Mouse (Mus musculus): ENCODE data around the gene Rbpms2. TPM values are rescaled to one million over a fixed set of nuclear protein-coding genes. Genes with fewer than 3 reads are reported as not detected.
A peak's percentile ranks its signal among the peaks of the same experiment; 100 is the strongest.

Rbpms2 gene
- total RNA-seq, 1 experiment: 44.7 TPM

- H3K9me3 ChIP-seq (ENCODE audit: control insufficient read depth, insufficient read depth, low read depth, low read length): no peaks in the 10 kb centered on the region
- no peak overlapping the region for H3K4me3 ChIP-seq (ENCODE audit: insufficient read depth in 1 of 2, low read depth in 1 of 2, low read length in 2 of 2, poor library complexity in 1 of 2, severe bottlenecking in 1 of 2)
- TF ChIP-seq HCFC1 (IDR thresholded peaks at IDR 0.05; ENCODE audit: borderline replicate concordance, insufficient read depth, low read length): no peak
- no peak for TF ChIP-seq ZC3H11A (IDR thresholded peaks at IDR 0.05; ENCODE audit: borderline replicate concordance, low read depth, low read length)
- TF ChIP-seq ZNF384 (IDR thresholded peaks at IDR 0.05; ENCODE audit: low read depth, low read length): no peak
- no peak for TF ChIP-seq MAFK (IDR thresholded peaks at IDR 0.05; ENCODE audit: insufficient read depth, low read depth, low read length)
- no peak for TF ChIP-seq CHD2 (IDR thresholded peaks at IDR 0.05; ENCODE audit: low read depth, low read length)
- peaks cover 46% of the 10 kb centered on the region for H3K36me3 ChIP-seq (ENCODE audit: control insufficient read depth, insufficient read depth, low read length, poor library complexity, severe bottlenecking)
- in situ Hi-C loops (cut with MboI; ENCODE audit: low sequenced_read_pairs in 2 of 2, unreplicated experiment in 2 of 2): no loop called here
- no peak for DNase-seq (ENCODE audit: low read depth, low spot score)
- H3K27ac ChIP-seq (ENCODE audit: insufficient read depth, low read depth, low read length, poor library complexity, severe bottlenecking): no peak overlapping the region
- H3K9ac ChIP-seq (ENCODE audit: insufficient read depth, low read depth, low read length, poor library complexity, severe bottlenecking): no peak overlapping the region
- H3K4me1 ChIP-seq (ENCODE audit: control insufficient read depth in 2 of 2, insufficient read depth in 2 of 2, low read length in 2 of 2, poor library complexity in 1 of 2): peaks cover 0 to 4% of the 10 kb centered on the region in 2 experiments; a peak in 2 of 4 replicates
Measured at GRCm38 (mm10) chr9:65697992-65698391, 68.5 kb downstream of the Rbpms2 start.

GRCm38 (mm10) chr9:65700504-65700903 lies 71.1 kb downstream of the Rbpms2 start:
- no peak overlapping the region for H3K27ac ChIP-seq (ENCODE audit: insufficient read depth, low read depth, low read length, poor library complexity, severe bottlenecking)
- no peak overlapping the region for H3K9ac ChIP-seq (ENCODE audit: insufficient read depth, low read depth, low read length, poor library complexity, severe bottlenecking)
- H3K36me3 ChIP-seq (ENCODE audit: control insufficient read depth, insufficient read depth, low read length, poor library complexity, severe bottlenecking): peaks cover 40% of the 10 kb centered on the region
- H3K4me1 ChIP-seq (ENCODE audit: control insufficient read depth in 2 of 2, insufficient read depth in 2 of 2, low read length in 2 of 2, poor library complexity in 1 of 2): peaks cover 2 to 8% of the 10 kb centered on the region in 2 experiments; a peak in 3 of 4 replicates
- H3K4me3 ChIP-seq (ENCODE audit: insufficient read depth in 1 of 2, low read depth in 1 of 2, low read length in 2 of 2, poor library complexity in 1 of 2, severe bottlenecking in 1 of 2): no peak overlapping the region
- no peak for DNase-seq (ENCODE audit: low read depth, low spot score)
- no peaks in the 10 kb centered on the region for H3K9me3 ChIP-seq (ENCODE audit: control insufficient read depth, insufficient read depth, low read depth, low read length)
- TF ChIP-seq ZNF384 (IDR thresholded peaks at IDR 0.05; ENCODE audit: low read depth, low read length): no peak
- no peak for TF ChIP-seq ZC3H11A (IDR thresholded peaks at IDR 0.05; ENCODE audit: borderline replicate concordance, low read depth, low read length)
- TF ChIP-seq CHD2 (IDR thresholded peaks at IDR 0.05; ENCODE audit: low read depth, low read length): no peak
- no peak for TF ChIP-seq HCFC1 (IDR thresholded peaks at IDR 0.05; ENCODE audit: borderline replicate concordance, insufficient read depth, low read length)
- no peak for TF ChIP-seq MAFK (IDR thresholded peaks at IDR 0.05; ENCODE audit: insufficient read depth, low read depth, low read length)
- in situ Hi-C loops (cut with MboI; ENCODE audit: low sequenced_read_pairs in 2 of 2, unreplicated experiment in 2 of 2): no loop called here

- TF ChIP-seq ZC3H11A (IDR thresholded peaks at IDR 0.05; ENCODE audit: borderline replicate concordance, low read depth, low read length) (no peak), ZNF384 (IDR thresholded peaks at IDR 0.05; ENCODE audit: low read depth, low read length) (no peak), HCFC1 (IDR thresholded peaks at IDR 0.05; ENCODE audit: borderline replicate concordance, insufficient read depth, low read length) (no peak), CHD2 (IDR thresholded peaks at IDR 0.05; ENCODE audit: low read depth, low read length) (no peak), MAFK (IDR thresholded peaks at IDR 0.05; ENCODE audit: insufficient read depth, low read depth, low read length) (0 out of 2 replicates have a peak, but pooled peaks have one; percentile 22)
- peaks cover 2 to 8% of the 10 kb centered on the region in 2 experiments; a peak in 3 of 4 replicates for H3K4me1 ChIP-seq (ENCODE audit: control insufficient read depth in 2 of 2, insufficient read depth in 2 of 2, low read length in 2 of 2, poor library complexity in 1 of 2)
- H3K9ac ChIP-seq (ENCODE audit: insufficient read depth, low read depth, low read length, poor library complexity, severe bottlenecking): no peak overlapping the region
- no peak overlapping the region for H3K4me3 ChIP-seq (ENCODE audit: insufficient read depth in 1 of 2, low read depth in 1 of 2, low read length in 2 of 2, poor library complexity in 1 of 2, severe bottlenecking in 1 of 2)
- no peak overlapping the region for H3K27ac ChIP-seq (ENCODE audit: insufficient read depth, low read depth, low read length, poor library complexity, severe bottlenecking)
- in situ Hi-C loops (cut with MboI; ENCODE audit: low sequenced_read_pairs in 2 of 2, unreplicated experiment in 2 of 2): no loop called here
- no peak for DNase-seq (ENCODE audit: low read depth, low spot score)
- H3K36me3 ChIP-seq (ENCODE audit: control insufficient read depth, insufficient read depth, low read length, poor library complexity, severe bottlenecking): peaks cover 33% of the 10 kb centered on the region
- no peaks in the 10 kb centered on the region for H3K9me3 ChIP-seq (ENCODE audit: control insufficient read depth, insufficient read depth, low read depth, low read length)
Measured at GRCm38 (mm10) chr9:65702286-65702685, 72.8 kb downstream of the Rbpms2 start.

- Histone ChIP-seq H3K27ac (ENCODE audit: insufficient read depth, low read depth, low read length, poor library complexity, severe bottlenecking) (no peak overlapping the region), H3K4me1 (ENCODE audit: control insufficient read depth in 2 of 2, insufficient read depth in 2 of 2, low read length in 2 of 2, poor library complexity in 1 of 2) (peaks cover 2 to 8% of the 10 kb centered on the region in 2 experiments; a peak in 3 of 4 replicates), H3K9me3 (ENCODE audit: control insufficient read depth, insufficient read depth, low read depth, low read length) (no peaks in the 10 kb centered on the region), H3K4me3 (ENCODE audit: insufficient read depth in 1 of 2, low read depth in 1 of 2, low read length in 2 of 2, poor library complexity in 1 of 2, severe bottlenecking in 1 of 2) (no peak overlapping the region), H3K36me3 (ENCODE audit: control insufficient read depth, insufficient read depth, low read length, poor library complexity, severe bottlenecking) (peaks cover 26% of the 10 kb centered on the region), H3K9ac (ENCODE audit: insufficient read depth, low read depth, low read length, poor library complexity, severe bottlenecking) (no peak overlapping the region)
- in situ Hi-C loops (cut with MboI; ENCODE audit: low sequenced_read_pairs in 2 of 2, unreplicated experiment in 2 of 2): no loop called here
- DNase-seq (ENCODE audit: low read depth, low spot score): no peak
- TF ChIP-seq ZC3H11A (IDR thresholded peaks at IDR 0.05; ENCODE audit: borderline replicate concordance, low read depth, low read length) (no peak), CHD2 (IDR thresholded peaks at IDR 0.05; ENCODE audit: low read depth, low read length) (no peak), ZNF384 (IDR thresholded peaks at IDR 0.05; ENCODE audit: low read depth, low read length) (no peak), MAFK (IDR thresholded peaks at IDR 0.05; ENCODE audit: insufficient read depth, low read depth, low read length) (no peak), HCFC1 (IDR thresholded peaks at IDR 0.05; ENCODE audit: borderline replicate concordance, insufficient read depth, low read length) (no peak)
Measured at GRCm38 (mm10) chr9:65703241-65703640, 73.8 kb downstream of the Rbpms2 start.

All from ES-E14 (cell line).